Mouse (Mus musculus) embryonic facial prominence, embryonic 11.5 days (tissue): ENCODE measurements around the gene E130114P18Rik. TPM values are rescaled to one million over a fixed set of nuclear protein-coding genes. Genes with fewer than 3 reads are reported as not detected.

Source experiments
- ATAC-seq: fragments of 200-750 bp; cut with Nextera tagmentation; replicated peaks from 2 replicates; pipeline ENCODE4 v1.8.0; 2017; ENCODE audit warnings: low read depth; ENCODE audit not compliant: insufficient number of reproducible peaks, low FRiP score, low TSS enrichment
- DNase-seq: peaks from one replicate; pipeline ENCODE4 v3.0.0-alpha.2; 2015; ENCODE audit warnings: low spot score
- H3K27ac ChIP-seq: fragments of 300-500 bp; sonication (generic); replicated peaks from 2 replicates; pipeline ENCODE4 v1.5.1; 2014; ENCODE audit warnings: mild to moderate bottlenecking, low read depth, low read length, control low read depth
- H3K27me3 ChIP-seq: fragments of 300-500 bp; sonication (generic); 2 replicates; pipeline ENCODE4 v1.6.1; 2014; ENCODE audit warnings: mild to moderate bottlenecking, low read length, moderate library complexity, mixed read lengths; ENCODE audit not compliant: control insufficient read depth, insufficient read depth
- H3K36me3 ChIP-seq: fragments of 300-500 bp; sonication (generic); replicated peaks from 2 replicates; pipeline ENCODE4 v1.6.1; 2014; ENCODE audit warnings: low read depth, mild to moderate bottlenecking, low read length, moderate library complexity, mixed read lengths; ENCODE audit not compliant: control insufficient read depth, insufficient read depth
- H3K4me1 ChIP-seq: fragments of 300-500 bp; sonication (generic); 2 replicates; pipeline ENCODE4 v1.6.1; 2014; ENCODE audit warnings: low read length, mixed read lengths; ENCODE audit not compliant: control insufficient read depth, insufficient read depth
- H3K4me2 ChIP-seq: fragments of 300-500 bp; sonication (generic); 2 replicates; pipeline ENCODE4 v1.6.1; 2014; ENCODE audit warnings: low read depth, mild to moderate bottlenecking, control low read depth, low read length, moderate library complexity
- H3K4me3 ChIP-seq: fragments of 300-500 bp; sonication (generic); 2 replicates; pipeline ENCODE4 v1.5.1; 2014; ENCODE audit warnings: low read depth, low read length, control low read depth
- H3K9ac ChIP-seq: fragments of 300-500 bp; sonication (generic); replicated peaks from 2 replicates; pipeline ENCODE4 v1.6.1; 2014; ENCODE audit warnings: mild to moderate bottlenecking, control low read depth, low read length
- H3K9me3 ChIP-seq: fragments of 300-500 bp; sonication (generic); replicated peaks from 2 replicates; pipeline ENCODE4 v1.6.1; 2016; ENCODE audit warnings: mild to moderate bottlenecking, low read length, inconsistent platforms, mixed read lengths; ENCODE audit not compliant: control insufficient read depth
- WGBS: fragments of 180-500 bp; shearing (Covaris S2); extraction: QIAGEN DNeasy Blood & Tissue Kit; methylation state at CpG from one replicate; pipeline ENCODE4 v1.1.7; 2014; 5-methylcytosine and 5-hydroxymethylcytosine counted together
- polyA plus RNA-seq: library from polyadenylated mRNA; unstranded; fragments of >200 nt; fragmentation: Nextera tagmentation; extraction: Ambion mirVana; gene quantifications from 2 replicates; pipeline ENCODE4 v1.2.1, GENCODE M21; 2014

Gene E130114P18Rik
- polyA plus RNA-seq = 9.5 and 12.1 TPM in 2 replicates

DNA sequence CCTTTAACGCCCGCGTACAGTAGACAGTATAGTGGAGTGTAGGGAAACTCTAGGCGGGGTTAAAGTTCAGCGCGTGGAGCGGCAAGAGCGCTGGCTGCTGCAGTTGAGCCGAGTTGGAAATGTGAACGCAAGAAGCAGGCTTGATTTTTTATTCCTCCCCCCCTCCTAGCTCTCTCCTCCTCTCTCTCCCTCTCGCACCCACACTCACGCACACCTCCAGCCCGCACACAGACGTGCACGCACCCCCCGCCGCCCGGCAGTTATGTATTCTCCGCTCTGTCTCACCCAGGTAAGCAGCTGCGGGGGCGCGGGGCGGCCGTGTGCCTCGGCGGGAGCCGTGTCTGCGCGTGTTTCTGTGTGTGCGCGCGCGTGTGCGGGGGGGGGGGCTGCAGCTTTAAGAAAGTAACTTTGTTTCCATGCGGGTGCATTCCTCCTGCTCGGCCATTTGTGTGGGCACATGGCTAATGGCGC, at the start of gene E130114P18Rik:
Gene E130114P18Rik, minus strand, starts transcription at position 373 of the 471 bp plus-strand sequence.
- ATAC-seq (peak; percentile 75; the same call in 1 of the 2 replicates), DNase-seq (peak; percentile 80)
- Histone ChIP-seq H3K4me2 (peak within 1 kb of the TSS; percentile 84), H3K9ac (peak within 1 kb of the TSS; percentile 98), H3K36me3 (no peaks in the 10 kb centered on the region), H3K4me1 (no peaks in the 10 kb centered on the region), H3K9me3 (no peaks in the 10 kb centered on the region), H3K4me3 (peak within 1 kb of the TSS; percentile 96), H3K27ac (peak within 1 kb of the TSS; percentile 78), H3K27me3 (peaks cover 2% of the 10 kb centered on the region; the same call in 1 of the 2 replicates)
- WGBS = under 1% methylated on average over 37 of the region's 37 CpGs

DNA sequence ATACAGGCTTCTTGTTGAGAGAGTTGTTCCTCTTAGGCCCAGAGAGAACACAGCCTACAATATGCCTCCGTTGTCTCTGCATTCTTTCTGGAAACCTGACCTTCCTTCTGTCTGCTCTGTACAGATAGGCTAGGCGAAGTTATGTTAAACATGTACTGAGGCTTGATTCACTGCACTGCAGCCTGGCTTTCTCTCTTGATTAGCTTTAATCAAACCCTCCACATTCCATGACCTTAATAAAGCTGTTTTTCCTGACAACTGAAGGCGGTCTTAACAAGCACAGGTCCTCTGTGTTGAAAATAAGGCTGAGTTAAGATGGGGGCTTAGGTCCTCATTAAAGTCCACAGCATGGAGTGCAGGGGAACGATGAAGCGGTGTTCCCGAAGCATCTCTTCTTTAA, 49.2 kb upstream of the E130114P18Rik start:
- H3K9ac ChIP-seq = no peak overlapping the region
- H3K4me3 ChIP-seq = no peak overlapping the region
- no peak overlapping the region for H3K4me2 ChIP-seq
- WGBS = 44% methylated on average over 6 of the region's 6 CpGs
- no peaks in the 10 kb centered on the region for H3K27me3 ChIP-seq
- no peaks in the 10 kb centered on the region; the same call in 1 of the 2 replicates for H3K36me3 ChIP-seq
- H3K9me3 ChIP-seq = no peaks in the 10 kb centered on the region
- peak; percentile 73 for ATAC-seq
- H3K27ac ChIP-seq = no peak overlapping the region
- H3K4me1 ChIP-seq = no peaks in the 10 kb centered on the region
- DNase-seq = peak; percentile 45

DNA sequence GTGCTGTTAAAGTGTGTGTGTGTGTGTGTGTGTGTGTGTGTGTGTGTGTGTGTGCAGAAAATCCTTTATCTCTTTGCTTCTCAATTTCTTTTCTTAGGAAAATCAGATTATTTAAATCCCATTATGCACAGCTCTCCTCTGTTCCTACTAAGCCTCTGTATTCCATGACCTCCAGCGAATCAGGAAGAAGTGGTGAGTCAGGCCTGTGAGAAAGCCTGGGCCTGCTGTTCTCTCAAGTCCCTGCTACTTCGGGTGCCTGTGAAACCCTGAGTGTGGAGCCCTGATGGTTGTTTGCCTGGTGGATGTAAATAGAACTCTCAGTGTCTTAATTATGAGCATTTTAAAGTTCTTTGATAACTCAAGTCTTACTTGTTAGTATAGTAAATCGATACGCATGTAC, 48.0 kb upstream of the E130114P18Rik start:
- ATAC-seq = no peak
- H3K4me2 ChIP-seq = no peak overlapping the region
- H3K9me3 ChIP-seq = no peaks in the 10 kb centered on the region
- H3K4me3 ChIP-seq = no peak overlapping the region
- no peaks in the 10 kb centered on the region for H3K27me3 ChIP-seq
- H3K36me3 ChIP-seq = no peaks in the 10 kb centered on the region; the same call in 1 of the 2 replicates
- H3K27ac ChIP-seq = no peak overlapping the region
- DNase-seq = no peak
- H3K9ac ChIP-seq = no peak overlapping the region
- 75% methylated on average over 4 of the region's 4 CpGs for WGBS
- no peaks in the 10 kb centered on the region for H3K4me1 ChIP-seq

DNA sequence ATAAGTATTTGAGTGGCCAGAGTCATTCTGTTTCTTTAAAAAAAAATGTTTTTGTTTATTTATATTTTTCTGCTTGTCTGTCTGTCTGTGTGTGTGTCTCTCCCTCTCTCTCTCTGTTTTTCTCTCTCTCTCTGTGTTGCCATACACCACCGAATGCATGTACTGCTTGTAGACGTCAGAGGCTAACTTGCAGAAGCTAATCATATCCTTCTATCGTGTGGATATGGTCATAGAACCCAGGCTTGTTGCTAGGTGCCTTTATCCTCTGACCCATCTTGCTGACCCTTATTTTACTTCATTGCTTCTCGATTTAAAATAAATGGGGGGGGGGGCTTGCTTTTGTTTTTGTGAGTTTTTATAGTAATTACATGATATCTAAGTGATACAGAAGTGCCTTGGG, 47.6 kb upstream of the E130114P18Rik start:
- WGBS = 80% methylated on average over 4 of the region's 4 CpGs
- Histone ChIP-seq H3K36me3 (no peaks in the 10 kb centered on the region), H3K4me1 (no peaks in the 10 kb centered on the region), H3K9me3 (no peaks in the 10 kb centered on the region), H3K4me3 (no peak overlapping the region), H3K27ac (no peak overlapping the region), H3K4me2 (no peak overlapping the region), H3K27me3 (no peaks in the 10 kb centered on the region), H3K9ac (no peak overlapping the region)
- DNase-seq (no peak), ATAC-seq (no peak)

DNA sequence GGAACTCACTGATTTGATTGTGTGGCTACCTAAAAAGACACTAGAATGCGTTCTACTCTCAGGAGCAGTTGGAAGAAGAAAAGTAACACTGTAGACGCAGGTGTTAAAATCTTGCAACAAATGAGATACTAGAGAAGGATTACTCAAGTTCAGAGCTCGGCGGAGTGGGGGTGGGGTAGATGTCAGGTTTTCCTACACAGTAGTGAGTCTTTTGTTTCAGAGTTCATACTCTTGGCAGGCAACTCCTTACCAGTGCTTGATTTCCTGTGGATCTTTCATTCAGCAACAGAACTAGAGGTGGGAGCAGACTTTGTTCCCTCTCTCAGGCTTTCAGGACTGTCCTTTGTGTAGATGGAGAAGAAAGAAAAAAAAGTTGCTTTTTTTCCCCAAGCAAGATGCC, 46.6 kb upstream of the E130114P18Rik start:
- Histone ChIP-seq H3K4me3 (no peak overlapping the region), H3K9ac (no peak overlapping the region), H3K4me2 (no peak overlapping the region), H3K27ac (no peak overlapping the region), H3K4me1 (no peaks in the 10 kb centered on the region), H3K27me3 (no peaks in the 10 kb centered on the region), H3K9me3 (no peaks in the 10 kb centered on the region), H3K36me3 (no peaks in the 10 kb centered on the region)
- 62% methylated on average over 4 of the region's 4 CpGs for WGBS
- ATAC-seq = no peak
- DNase-seq = no peak

DNA sequence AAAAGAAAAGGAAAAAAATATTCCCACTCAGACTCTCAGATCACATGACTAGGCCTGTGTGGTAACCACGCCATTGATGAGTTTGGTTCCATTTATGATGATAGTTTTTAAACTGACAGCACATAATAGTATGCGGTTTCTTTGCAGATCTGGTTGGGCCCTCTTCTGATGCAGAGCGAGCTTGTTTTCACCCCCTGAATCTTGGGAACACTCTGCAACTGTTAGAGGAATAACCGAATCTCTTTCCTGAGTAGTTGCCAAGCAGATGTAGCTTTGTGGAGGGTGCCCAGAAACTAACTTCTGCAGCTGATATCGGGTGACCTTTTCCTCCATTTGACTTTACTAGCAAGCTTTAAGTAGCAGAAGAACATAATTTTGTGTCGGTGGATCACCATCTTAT, 45.6 kb upstream of the E130114P18Rik start:
- Histone ChIP-seq H3K9me3 (no peaks in the 10 kb centered on the region), H3K9ac (no peak overlapping the region), H3K4me3 (no peak overlapping the region), H3K36me3 (no peaks in the 10 kb centered on the region), H3K27me3 (no peaks in the 10 kb centered on the region), H3K4me1 (no peaks in the 10 kb centered on the region), H3K4me2 (no peak overlapping the region), H3K27ac (no peak overlapping the region)
- ATAC-seq = no peak
- WGBS = 86% methylated on average over 6 of the region's 6 CpGs
- no peak for DNase-seq

DNA sequence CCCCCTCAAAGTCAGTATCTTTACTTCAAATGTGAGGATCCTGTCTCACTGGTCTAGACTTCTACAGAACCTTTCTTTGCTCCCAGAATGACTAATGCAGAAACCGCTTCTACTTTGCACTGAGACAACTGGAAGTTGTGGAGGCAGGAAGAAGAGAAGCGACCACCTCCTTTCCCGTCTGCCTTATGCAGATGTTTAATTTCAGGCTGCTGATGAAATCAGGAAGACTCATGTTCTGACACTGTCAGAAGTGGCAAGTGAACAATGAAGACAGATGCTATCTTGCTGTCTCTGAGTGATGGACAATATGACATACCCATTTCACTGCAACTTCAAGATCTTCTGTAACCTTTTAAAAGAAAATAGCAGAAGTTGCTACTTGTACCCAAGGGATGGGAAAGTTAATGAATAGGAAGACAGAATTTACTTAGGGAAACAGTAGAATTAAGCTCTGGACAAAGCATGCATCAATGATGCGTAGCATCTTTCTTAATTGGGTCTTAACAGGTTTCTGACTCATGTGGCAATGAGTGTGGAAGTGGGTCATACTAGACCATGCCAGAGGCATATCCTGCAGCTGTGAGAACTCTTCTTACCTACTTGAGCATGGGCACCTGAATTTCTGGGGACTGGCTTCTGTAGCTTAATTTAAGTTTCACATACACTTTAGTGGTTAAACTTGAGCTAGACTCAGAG, 43.8 kb upstream of the E130114P18Rik start:
- DNase-seq = no peak
- no peaks in the 10 kb centered on the region for H3K9me3 ChIP-seq
- WGBS = 85% methylated on average over 4 of the region's 4 CpGs
- ATAC-seq = no peak
- H3K4me1 ChIP-seq = no peaks in the 10 kb centered on the region; the same call in 1 of the 2 replicates
- H3K4me3 ChIP-seq = no peak overlapping the region
- no peak overlapping the region for H3K9ac ChIP-seq
- no peak overlapping the region for H3K4me2 ChIP-seq
- no peaks in the 10 kb centered on the region for H3K36me3 ChIP-seq
- H3K27ac ChIP-seq = no peak overlapping the region
- no peaks in the 10 kb centered on the region for H3K27me3 ChIP-seq

DNA sequence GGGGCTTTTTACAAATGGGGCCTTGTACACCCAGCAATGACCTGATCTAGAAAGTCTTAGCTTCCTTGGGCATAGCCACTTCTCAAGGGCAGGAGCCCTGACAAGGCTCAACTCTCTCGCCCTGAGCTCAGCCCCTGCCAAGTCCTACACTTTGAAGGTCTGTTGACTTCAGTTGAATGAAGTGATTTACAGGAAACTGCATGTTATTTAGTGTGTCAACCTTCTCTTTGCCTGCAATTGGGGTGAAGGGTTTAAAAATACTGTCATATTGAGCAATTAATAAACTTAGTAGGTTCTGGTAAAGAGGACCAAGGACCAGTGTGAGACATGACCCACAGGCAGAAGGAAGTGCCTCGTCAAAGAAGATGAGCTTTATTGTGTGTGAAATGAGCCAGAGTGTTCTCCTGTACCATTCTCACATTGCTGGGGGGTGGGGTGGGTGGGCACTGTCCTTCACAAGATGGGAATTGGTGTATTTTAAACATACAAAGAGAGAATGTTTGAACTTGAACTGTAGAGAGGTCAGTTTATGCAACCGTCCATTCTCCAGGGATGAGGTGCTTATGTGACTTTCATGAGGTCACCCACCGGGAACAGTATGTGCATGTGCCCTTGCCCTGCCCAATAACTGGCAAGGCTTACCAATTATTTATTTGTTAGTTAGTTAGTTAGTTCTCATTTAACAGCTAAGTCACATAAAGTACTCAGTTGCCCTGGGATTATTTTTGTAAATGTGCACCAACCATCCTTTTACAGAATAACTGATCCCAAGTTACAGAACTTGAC, 42.8 kb upstream of the E130114P18Rik start:
- H3K9me3 ChIP-seq = no peaks in the 10 kb centered on the region
- no peaks in the 10 kb centered on the region for H3K36me3 ChIP-seq
- 79% methylated on average over 4 of the region's 4 CpGs for WGBS
- H3K4me2 ChIP-seq = no peak overlapping the region
- no peak overlapping the region for H3K9ac ChIP-seq
- no peak for DNase-seq
- H3K4me3 ChIP-seq = no peak overlapping the region
- no peaks in the 10 kb centered on the region for H3K27me3 ChIP-seq
- no peaks in the 10 kb centered on the region; the same call in 1 of the 2 replicates for H3K4me1 ChIP-seq
- ATAC-seq = no peak
- no peak overlapping the region for H3K27ac ChIP-seq
